Mouse (Mus musculus) 3134 (cell line): Measurements from ENCODE around the gene Ran.

Experiments
- DNase-seq: peaks from one replicate; pipeline ENCODE4 v3.0.0-alpha.2; 2011; ENCODE audit warnings: low spot score; ENCODE audit not compliant: insufficient read length; ENCODE audit errors: extremely low read depth

Gene Ran

GRCm38 (mm10) chr5:129010937-129011336 is 8.9 kb upstream of the Ran start:
- no peak for DNase-seq

DNA sequence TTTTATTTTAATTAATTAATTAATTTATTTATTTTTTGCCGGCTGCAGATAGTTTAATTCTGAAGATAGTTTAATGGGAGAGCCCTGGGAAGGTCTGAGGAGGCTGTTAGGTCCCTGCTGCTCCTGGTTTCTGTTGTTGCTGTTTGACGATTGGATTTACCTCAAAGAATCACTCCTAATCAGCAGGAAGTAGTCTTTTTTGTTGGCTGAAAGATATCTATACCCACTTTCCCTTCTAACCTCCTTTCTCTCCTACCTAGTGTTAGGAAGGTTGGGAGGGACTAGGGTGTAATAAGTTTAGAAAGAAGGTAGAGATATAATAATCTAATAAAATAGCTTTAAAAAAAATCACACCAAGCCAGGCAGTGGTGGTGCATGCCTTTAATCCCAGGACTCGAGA is 4.8 kb upstream of the Ran start:
- no peak for DNase-seq

DNA sequence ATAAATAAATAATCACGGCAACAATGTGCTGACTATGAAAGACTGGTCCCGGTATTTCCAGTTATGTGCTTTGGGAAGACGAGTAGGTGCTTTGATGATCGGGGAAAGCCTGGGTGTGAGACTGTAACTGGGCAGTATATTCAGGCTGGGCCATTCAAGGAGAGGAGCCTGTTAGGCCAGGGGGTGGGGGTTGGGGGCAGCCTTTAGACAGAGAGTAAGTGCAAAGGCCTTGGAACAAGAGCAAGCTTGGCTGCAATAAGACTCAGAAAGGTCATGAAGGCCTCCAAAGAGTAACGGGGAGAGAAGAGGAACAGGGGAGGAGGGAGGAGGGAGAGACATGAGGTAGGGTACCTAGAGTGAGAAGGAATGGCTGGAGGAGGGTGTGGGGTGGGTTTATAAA is 4.3 kb upstream of the Ran start:
- no peak for DNase-seq

GRCm38 (mm10) chr5:129016370-129016769 is 3.5 kb upstream of the Ran start:
- DNase-seq: no peak

GRCm38 (mm10) chr5:129018782-129019489 is 933 bp upstream of the Ran start:
- no peak for DNase-seq

DNA sequence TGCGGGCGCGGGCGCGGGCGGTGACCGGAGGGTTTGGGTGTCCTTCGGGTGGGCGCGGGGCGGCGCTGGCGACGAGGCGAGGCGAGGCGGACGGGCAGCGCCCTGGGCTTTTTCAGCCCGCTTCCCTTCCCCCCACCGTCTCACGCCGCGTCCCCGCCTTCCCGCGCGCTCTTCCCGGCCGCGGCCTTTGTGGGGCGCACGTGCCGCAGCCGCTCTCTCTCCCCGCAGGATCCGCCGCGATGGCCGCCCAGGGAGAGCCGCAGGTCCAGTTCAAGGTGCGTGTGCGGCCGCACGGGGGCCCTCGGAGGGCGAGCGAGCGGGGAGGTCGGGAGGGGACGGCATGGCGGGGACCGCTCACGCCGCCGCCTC is 415 bp downstream of the Ran start:
- DNase-seq: no peak

DNA sequence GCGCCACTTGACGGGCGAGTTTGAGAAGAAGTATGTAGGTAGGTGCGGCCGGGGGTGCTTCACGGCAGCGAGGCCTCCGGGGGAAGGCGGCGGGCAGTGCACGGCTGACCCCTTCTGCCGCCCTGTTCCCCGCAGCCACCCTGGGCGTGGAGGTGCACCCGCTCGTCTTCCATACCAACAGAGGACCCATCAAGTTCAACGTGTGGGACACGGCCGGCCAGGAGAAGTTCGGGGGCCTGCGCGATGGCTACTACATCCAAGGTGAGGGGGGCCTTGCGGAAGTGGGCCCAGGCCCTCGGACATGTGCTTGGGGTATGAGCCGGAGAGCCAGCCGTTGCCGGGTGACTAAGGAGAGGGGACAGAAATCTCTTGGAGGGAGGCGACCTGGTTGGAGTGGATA is 862 bp downstream of the Ran start:
- peak; percentile 65 for DNase-seq

DNA sequence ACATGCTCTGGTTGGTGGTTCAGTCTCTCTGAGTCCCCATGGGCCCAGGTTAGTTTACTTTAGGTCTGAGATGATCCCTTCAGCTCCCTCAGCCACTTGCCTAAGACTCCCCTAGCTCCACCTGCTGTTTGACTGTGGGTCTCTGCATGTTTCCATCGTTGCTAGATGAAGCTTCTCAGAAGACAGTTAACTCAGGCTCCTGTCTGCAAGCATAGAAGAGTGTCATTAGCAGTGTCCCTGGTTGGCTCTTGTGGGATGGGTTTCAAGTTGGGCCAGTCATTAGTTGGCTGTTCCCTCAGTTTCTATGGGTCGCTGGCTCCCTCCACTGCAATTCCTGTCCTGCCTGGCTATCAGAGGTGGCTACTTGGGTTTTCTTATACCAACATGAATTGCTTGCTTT is 5.2 kb downstream of the Ran start:
- DNase-seq: no peak

- no peak for DNase-seq
Measured at GRCm38 (mm10) chr5:129025725-129026124, 5.9 kb downstream of the Ran start.

DNA sequence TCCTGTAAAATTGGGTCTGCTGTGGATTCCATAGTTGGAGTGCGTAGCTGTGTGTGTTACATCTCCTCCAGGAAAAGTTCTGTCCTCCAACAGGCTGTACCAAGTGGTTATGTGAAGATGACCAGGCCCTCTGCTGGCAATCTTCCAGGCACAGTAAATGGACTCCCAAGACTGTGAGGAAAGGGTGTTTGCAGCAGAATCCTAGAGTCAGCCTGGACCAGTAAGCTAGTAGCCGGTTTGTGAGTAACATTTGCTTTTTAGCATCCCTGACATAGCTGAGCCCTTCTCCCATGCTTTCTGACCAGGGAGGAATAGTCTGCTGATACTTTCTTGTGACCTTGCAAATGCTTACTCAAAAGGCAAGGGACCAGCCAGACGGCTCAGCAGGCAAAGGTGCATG is 6.3 kb downstream of the Ran start:
- DNase-seq: no peak

DNA sequence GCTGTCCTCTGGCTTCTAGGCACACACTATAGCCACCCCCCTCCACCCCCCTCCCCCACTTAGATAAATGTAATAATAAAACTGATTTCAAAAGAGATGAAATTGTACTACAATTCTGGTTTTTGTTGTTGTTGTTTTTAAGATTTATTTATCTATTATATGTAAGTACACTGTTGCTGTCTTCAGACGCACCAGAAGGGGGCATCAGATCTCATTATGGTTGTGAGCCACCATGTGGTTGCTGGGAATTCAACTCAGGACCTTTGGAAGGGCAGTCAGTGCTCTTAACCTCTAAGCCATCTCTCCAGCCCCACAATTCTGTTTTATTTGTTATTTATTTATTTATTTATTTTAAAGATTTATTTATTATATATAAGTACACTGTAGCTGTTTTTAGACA is 6.8 kb downstream of the Ran start:
- peak; percentile 28 for DNase-seq

GRCm38 (mm10) chr5:129029131-129029723 is 9.4 kb downstream of the Ran start:
- DNase-seq: no peak

DNA sequence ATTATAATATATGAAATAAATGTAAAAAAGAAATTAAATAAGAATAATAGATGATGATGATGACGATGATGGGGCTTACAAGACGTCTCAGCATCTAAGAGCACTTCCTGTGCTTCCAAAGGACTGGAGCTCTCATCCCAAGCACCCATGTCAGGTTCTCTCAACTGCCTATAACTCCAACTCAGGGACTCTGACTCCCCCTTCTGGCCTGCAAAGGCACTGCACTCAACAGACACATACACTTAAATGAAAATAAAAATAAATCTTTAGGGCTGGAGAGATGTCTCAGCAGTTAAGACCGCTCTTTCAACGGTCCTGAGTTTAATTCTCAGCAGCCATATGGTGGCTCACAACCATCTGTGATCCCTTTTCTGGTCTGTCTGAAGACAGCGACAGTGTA is 16.8 kb downstream of the Ran start:
- no peak for DNase-seq

DNA sequence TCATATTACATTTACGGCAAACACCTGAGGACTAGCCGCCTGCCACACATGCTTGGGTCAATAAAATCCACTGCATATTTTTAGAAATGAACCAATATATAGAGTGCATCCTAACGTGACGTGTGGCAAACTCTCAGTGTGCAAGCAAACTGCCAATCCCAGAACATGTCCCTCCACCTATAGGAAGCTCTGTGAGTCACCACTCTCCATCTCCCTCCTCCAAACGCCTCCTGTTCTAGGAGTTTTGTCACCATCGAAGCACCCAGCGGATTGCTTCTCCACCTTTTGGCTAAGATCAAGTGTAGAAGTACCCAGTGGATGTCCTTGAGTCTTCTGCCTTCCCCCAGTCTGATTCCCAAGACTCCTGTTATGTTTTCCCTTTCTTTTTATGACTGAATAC is 17.9 kb downstream of the Ran start:
- no peak for DNase-seq

DNA sequence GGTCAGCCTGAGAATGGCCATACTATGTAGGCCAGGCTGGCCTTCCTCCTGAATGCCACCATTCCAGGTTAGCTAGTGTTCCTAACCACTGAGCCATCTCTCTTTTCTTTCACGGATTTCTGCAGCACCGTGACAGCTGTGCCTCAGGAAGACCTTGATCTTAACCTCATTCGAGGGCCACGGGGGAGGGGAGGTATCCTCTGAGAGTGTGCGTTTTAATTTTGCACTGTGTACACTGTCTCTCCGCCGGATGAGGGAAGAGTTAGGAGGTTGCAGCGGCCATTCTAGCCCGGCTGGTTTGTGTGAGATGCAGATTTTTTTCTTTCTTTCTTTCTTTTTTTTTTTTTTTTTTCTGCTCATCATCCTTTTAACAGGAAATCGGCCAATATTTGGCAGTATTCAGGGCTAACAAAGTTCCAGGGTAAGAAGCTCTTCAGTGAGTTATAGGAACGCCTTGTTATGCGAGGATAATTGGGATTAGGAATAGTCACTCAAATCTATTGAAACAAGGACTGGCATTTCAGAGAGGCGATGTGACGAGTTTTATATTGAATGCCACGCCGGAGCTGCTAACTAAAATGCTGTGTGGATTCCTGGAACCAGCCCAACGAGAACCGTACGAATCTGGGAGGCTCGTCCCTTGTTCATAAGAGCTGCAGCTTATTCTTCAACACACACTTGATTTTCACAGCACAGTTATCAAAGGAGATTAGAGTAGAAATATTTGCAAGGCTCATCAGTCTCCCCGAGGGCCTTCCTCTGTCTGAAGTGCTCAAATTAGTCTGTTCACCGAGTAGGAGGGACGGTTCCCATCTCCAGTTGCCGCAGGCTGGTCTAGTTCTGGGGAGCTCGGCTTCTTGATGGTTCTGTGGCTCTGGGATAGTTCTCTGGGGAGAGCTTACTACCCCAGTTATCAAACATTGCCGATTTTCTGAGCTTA is 26.0 kb downstream of the Ran start:
- DNase-seq: no peak

GRCm38 (mm10) chr5:129049372-129049771 is 29.5 kb downstream of the Ran start:
- no peak for DNase-seq

GRCm38 (mm10) chr5:129051910-129052309 is 32.0 kb downstream of the Ran start:
- DNase-seq: no peak

GRCm38 (mm10) chr5:129052636-129053355 is 32.9 kb downstream of the Ran start:
- no peak for DNase-seq

GRCm38 (mm10) chr5:129054675-129055284 is 34.9 kb downstream of the Ran start:
- no peak for DNase-seq

GRCm38 (mm10) chr5:129059116-129059515 is 39.2 kb downstream of the Ran start:
- DNase-seq: peak; percentile 48

DNA sequence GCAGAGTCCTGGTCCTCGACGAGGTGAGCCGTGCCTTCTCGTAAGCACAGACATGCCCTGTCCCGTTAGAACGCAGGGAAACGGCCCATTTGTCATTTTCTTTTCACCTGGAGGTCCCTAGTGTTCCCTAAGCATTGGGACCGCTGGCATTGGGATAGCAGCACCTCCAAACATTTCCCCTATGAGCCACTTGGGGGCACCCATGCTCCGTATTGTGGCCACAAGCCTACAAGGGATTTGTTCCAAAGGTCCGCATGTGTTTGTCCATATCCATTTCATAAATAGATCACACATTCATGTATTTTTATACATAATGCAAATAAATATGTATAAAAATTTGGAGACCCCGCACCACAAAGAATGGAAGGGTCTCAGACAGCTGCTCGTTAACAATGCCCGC is 41.7 kb downstream of the Ran start:
- peak; percentile 16 for DNase-seq
